Mouse (Mus musculus): Measurements from ENCODE around the gene Hist1h2br.
"Not testable (repeated sequence)": the region's sequence is repeated elsewhere in the genome, so short reads cannot be mapped to it uniquely, and the experiment has no call there.

The Hist1h2br gene

DNA sequence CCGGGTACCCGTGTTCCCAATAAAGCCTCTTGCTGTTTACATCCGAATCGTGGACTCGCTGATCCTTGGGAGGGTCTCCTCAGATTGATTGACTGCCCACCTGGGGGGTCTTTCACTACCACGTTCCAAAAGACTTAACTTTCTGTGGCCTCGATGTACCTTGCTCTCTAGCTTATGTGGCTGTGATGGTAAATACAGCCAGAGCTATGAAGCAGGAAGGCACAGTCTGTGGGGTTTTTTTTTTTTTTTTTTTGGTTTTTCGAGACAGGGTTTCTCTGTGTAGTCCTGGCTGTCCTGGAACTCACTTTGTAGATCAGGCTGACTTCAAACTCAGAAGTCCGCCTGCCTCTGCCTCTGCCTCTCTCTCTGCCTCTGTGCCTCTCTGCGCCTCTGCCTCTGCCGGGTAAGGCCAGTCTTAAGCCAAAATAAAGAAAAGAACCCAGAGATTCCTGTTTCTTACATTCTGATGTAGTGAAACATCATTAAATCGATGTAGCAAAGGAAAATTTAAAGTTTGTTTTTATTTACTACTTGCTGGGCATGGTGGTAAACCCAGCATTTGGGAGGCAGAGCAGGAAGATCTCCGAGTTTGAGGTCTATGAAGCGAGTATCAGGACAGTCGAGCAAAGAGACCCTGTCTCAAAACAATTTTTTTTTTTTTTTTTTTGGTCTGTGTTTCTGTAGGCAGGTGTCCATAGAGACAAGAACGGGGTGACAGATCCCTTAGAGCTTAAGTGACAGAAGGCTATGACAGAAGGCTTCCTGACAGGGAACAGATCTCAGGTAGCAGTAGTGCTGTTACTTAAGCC, 13.3 kb upstream of the Hist1h2br start:
- not testable (repeated sequence) for DNase-seq (ENCODE audit: low read depth, low spot score); H3K36me3 ChIP-seq (ENCODE audit: control insufficient read depth, insufficient read depth, low read length, poor library complexity, severe bottlenecking); H3K27me3 ChIP-seq (ENCODE audit: control insufficient read depth, insufficient read depth, low read length, poor library complexity, severe bottlenecking)

DNA sequence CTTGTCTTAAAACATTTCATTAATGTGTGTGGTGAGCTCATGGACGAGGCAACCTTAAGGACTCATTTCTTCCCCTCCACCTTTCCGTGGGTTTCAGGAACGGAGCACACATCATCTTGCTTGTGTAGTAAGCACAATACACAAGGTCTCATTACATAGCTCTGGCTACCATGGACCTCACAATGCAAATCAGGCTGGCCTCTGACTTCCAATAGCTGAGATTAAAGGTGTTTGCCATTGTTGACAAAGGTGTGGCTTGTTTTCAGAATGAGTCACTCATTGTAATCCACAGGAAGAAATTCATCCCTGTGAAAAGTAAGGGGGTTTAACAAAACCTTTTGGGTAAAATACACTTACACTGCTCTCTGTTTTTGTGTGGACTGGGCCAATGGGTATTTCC, 5.0 kb upstream of the Hist1h2br start:
- DNase-seq (ENCODE audit: low read depth, low spot score) = no peak
- H3K36me3 ChIP-seq (ENCODE audit: control insufficient read depth, insufficient read depth, low read length, poor library complexity, severe bottlenecking) = no peaks in the 10 kb centered on the region
- no peaks in the 10 kb centered on the region for H3K27me3 ChIP-seq (ENCODE audit: control insufficient read depth, insufficient read depth, low read length, poor library complexity, severe bottlenecking)

DNA sequence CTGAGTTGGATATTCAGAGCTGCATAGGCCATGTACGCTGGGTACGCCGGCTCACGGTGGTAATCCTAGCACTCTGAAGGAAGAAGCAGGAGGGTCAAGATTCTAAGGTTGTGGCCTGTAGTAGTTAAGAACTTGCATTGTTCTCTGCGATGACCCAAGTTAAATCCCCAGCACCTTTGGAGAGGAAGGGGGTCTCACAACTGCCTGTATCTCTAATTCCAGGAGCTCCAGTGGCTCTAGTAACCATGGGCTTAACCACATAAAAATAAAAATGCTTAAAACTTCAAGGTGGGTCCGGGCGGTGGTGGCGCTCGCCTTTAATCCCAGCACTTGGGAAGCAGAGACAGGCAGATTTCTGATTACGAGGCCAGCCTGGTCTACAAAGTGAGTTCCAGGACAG, 3.2 kb upstream of the Hist1h2br start:
- no peaks in the 10 kb centered on the region for H3K27me3 ChIP-seq (ENCODE audit: control insufficient read depth, insufficient read depth, low read length, poor library complexity, severe bottlenecking)
- DNase-seq (ENCODE audit: low read depth, low spot score) = no peak
- no peaks in the 10 kb centered on the region for H3K36me3 ChIP-seq (ENCODE audit: control insufficient read depth, insufficient read depth, low read length, poor library complexity, severe bottlenecking)

DNA sequence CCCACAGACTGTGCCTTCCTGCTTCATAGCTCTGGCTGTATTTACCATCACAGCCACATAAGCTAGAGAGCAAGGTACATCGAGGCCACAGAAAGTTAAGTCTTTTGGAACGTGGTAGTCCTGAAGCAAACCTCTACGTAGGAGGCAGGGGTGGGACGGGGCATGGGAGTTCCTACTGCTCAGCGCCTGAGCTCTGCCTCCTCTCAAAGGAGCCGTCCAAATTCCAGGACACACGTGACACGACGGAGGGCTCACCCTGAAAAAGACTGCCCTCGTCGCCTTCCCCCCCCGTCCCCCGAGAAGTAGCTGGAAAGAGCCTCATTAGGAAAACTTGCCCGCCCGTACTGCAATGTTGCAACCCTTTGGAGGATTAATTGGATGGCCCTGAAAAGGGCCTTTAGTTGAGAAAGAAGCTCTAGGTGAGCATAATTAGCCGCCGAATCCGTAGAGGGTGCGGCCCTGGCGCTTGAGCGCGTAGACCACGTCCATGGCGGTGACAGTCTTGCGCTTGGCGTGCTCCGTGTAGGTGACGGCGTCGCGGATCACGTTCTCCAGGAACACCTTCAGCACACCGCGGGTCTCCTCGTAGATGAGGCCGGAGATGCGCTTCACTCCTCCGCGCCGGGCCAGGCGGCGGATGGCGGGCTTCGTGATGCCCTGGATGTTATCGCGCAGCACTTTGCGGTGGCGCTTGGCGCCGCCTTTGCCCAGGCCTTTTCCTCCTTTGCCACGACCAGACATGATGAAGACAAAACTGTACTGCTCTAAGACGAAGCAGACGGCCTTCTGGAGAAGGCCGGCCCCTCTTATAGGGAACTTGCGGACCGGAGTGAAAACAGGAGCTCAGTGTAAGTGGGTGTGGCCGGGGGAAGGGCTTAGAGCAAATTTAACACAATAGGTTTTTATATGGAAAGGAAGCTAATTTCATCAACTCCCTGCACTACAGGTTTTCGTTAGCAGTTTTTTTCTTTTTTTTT, 1.8 kb upstream of the Hist1h2br start, which contains the start of gene Hist1h4n:
Gene Hist1h4n (minus strand): TSS at position 779 of the 977 bp plus-strand sequence.
- H3K27me3 ChIP-seq (ENCODE audit: control insufficient read depth, insufficient read depth, low read length, poor library complexity, severe bottlenecking); DNase-seq (ENCODE audit: low read depth, low spot score): not testable (repeated sequence)

DNA sequence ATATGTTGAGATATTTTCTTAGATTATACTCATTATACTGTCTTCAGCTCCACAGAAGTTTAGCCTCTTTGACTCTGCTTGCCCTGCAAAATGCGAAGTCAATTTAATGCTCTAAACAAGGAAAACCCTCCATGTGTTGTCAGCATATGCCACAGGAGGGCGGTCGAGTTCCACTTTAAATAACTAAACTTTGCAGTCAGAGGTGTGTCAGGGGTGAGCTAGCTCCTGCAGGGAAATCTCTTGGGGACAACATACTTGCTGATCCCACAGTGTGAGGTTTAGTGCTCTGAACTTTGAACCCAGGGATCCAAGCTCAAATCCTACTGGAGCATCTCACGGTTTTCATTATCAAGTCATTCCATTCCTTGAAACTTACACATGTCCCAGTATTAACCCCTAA, 7.0 kb downstream of the Hist1h2br start:
- H3K36me3 ChIP-seq (ENCODE audit: control insufficient read depth, insufficient read depth, low read length, poor library complexity, severe bottlenecking); H3K27me3 ChIP-seq (ENCODE audit: control insufficient read depth, insufficient read depth, low read length, poor library complexity, severe bottlenecking); DNase-seq (ENCODE audit: low read depth, low spot score): not testable (repeated sequence)

More for the DNA sequence above, 1.8 kb upstream of the Hist1h2br start, which contains the start of gene Hist1h4n:
- not testable (repeated sequence) for H3K36me3 ChIP-seq (ENCODE audit: control insufficient read depth, insufficient read depth, low read length, poor library complexity, severe bottlenecking)

DNA sequence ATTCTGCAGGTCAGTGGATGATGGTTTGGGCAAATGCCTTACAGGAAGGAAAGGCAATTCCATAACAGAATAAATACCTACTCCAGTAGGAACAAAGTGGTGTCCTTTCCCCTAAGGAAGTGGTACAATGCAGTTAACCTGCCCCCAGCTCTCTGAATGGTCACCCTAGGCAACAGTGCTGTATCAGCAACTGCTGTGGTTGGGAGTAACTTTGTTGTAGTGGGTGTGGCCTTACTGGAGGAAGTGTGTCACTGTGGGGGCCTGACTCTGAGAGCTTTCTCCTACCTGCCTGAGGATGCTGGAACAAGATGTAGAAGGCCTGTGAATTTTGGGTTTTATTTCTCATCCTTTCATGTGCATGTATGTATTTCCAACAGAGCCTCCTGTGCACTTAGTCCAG, 12.8 kb downstream of the Hist1h2br start:
- H3K27me3 ChIP-seq (ENCODE audit: control insufficient read depth, insufficient read depth, low read length, poor library complexity, severe bottlenecking); H3K36me3 ChIP-seq (ENCODE audit: control insufficient read depth, insufficient read depth, low read length, poor library complexity, severe bottlenecking); DNase-seq (ENCODE audit: low read depth, low spot score): not testable (repeated sequence)

DNA sequence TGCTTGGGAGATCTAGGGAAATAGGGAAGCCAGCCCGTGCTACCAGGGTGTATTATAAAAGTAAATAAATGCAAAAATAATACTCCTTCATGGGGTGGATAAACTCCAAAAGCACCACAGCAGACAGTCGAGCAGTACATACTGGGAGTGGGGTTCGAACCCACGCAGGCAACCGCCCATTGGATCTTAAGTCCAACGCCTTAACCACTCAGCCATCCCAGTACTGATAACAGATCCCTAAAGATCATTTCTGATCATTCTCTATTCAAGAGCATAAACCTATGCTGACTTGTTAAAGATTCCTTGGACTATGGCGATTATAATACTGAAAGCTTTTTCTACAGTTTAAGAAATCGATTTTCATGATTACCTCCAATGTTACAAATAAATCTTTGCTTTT, 14.3 kb downstream of the Hist1h2br start:
- Histone ChIP-seq H3K27me3 (ENCODE audit: control insufficient read depth, insufficient read depth, low read length, poor library complexity, severe bottlenecking) (no peaks in the 10 kb centered on the region), H3K36me3 (ENCODE audit: control insufficient read depth, insufficient read depth, low read length, poor library complexity, severe bottlenecking) (no peaks in the 10 kb centered on the region)
- DNase-seq (ENCODE audit: low read depth, low spot score) = no peak

DNA sequence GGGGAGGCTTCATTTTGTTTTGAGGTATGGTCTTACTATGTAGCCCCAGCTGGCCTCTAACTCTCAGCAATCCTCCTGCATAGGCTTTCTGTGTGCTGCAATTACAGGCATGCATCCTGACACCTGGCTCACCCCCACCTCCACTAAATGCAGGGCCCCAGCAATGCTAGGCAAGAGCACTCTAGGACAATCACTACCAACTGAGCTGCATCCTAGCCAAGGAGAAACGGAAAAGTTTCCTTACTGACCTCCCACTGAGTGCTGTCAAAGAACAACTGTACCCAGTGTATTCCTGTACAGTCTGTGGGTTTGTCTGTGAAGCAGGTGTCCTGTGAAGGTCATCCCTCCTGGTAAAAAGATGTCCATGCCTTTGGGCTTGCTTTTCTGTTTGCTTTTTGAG, 17.2 kb downstream of the Hist1h2br start:
- H3K36me3 ChIP-seq (ENCODE audit: control insufficient read depth, insufficient read depth, low read length, poor library complexity, severe bottlenecking); DNase-seq (ENCODE audit: low read depth, low spot score); H3K27me3 ChIP-seq (ENCODE audit: control insufficient read depth, insufficient read depth, low read length, poor library complexity, severe bottlenecking): not testable (repeated sequence)

DNA sequence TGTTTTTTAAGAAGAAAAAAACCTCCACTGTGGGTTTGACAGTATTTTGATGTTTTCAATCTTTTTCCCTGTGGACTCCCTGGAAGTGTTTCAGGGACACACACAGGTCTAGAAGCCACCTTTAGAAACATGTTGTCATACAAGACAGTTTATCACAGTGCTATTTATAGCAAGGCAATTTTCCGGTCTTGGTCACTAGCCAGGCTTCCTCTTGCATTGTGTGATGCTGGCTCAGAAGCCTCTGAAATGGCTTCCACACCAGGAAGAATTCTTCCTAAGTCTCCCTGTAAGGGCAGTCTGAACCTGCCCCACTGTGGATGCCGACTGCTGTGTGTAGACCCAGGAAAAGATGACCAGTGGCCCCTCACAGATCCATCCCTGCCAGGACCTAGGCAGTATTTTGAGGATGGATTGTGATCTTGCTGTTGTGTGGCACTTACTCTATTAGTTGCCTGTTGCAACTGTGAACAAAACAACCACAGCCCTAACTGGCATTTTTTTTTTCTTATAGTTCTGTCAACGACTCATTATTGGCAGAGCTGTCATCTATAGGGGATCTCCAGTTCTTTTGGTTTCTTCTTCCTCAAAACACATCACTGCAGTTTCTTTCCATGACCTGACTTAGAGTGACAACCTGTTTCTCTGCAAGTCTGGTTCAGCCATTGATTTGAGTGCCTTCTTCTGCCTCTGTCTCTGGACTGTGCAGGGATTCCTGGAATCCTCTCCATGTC, 18.8 kb downstream of the Hist1h2br start:
- H3K36me3 ChIP-seq (ENCODE audit: control insufficient read depth, insufficient read depth, low read length, poor library complexity, severe bottlenecking) = no peaks in the 10 kb centered on the region
- no peaks in the 10 kb centered on the region for H3K27me3 ChIP-seq (ENCODE audit: control insufficient read depth, insufficient read depth, low read length, poor library complexity, severe bottlenecking)
- peak; percentile 57 for DNase-seq (ENCODE audit: low read depth, low spot score)

DNA sequence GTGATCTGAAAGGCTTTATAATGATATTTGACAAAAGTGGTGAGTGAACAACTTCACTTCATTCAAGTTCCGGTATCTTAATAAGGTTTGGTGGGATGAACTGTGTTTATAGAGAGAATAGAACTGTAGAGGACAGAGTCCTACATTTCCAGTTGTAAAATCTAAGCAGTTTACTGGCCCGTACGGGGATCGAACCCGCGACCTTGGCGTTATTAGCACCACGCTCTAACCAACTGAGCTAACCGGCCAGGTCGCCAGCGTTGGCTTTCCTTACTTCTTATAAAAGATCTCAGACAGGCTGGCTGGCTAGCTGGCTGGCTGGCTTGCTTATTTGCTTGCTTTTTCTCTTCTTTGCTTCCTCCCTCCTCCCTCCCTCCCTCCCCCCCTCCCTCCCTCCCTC, 21.6 kb downstream of the Hist1h2br start:
- peak; percentile 72 for DNase-seq (ENCODE audit: low read depth, low spot score)

DNA sequence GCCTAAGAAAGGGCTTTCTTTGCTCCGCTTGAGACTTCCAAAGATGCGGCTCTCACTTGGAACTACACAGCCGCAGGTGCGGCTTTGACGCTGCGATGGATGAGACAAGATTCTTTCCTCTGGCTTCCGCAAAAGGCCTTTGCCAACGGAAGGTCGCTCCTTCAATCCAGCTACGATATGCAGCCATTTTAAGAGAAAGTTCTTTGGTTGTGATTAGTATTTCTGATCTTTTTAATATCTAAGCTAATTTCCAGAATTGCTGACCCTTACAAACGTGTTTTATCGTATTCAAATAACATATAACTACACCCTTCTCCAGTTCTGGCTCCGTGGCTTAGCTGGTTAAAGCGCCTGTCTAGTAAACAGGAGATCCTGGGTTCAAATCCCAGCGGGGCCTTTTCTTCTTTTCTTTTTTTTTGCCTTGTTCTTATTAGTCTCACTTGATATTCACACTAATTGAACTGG, 22.2 kb downstream of the Hist1h2br start:
- H3K36me3 ChIP-seq (ENCODE audit: control insufficient read depth, insufficient read depth, low read length, poor library complexity, severe bottlenecking) = no peaks in the 10 kb centered on the region
- no peaks in the 10 kb centered on the region for H3K27me3 ChIP-seq (ENCODE audit: control insufficient read depth, insufficient read depth, low read length, poor library complexity, severe bottlenecking)
- peak; percentile 34 for DNase-seq (ENCODE audit: low read depth, low spot score)

More for the DNA sequence above, 21.6 kb downstream of the Hist1h2br start:
- H3K36me3 ChIP-seq (ENCODE audit: control insufficient read depth, insufficient read depth, low read length, poor library complexity, severe bottlenecking) = no peaks in the 10 kb centered on the region
- no peaks in the 10 kb centered on the region for H3K27me3 ChIP-seq (ENCODE audit: control insufficient read depth, insufficient read depth, low read length, poor library complexity, severe bottlenecking)

DNA sequence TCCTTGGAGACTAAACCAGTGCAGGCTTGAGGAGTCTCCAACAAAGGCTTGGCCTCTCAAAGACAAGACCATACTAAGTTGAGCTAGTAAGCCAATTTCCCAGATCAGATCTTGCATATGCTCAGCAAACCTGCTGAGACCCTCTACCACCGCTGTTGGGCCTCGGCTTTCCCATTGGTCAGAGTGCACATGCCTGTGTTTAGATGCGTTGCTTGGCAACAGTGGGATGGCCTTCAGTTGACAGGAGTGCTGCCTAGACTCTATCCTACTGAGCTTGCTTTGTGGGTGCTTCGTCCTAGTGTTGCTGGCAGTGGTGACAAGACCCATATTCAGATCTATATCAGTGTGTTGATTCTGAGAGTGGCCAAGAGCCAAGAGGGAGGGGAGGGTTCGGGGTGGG, 28.1 kb downstream of the Hist1h2br start:
- Histone ChIP-seq H3K36me3 (ENCODE audit: control insufficient read depth, insufficient read depth, low read length, poor library complexity, severe bottlenecking) (no peaks in the 10 kb centered on the region), H3K27me3 (ENCODE audit: control insufficient read depth, insufficient read depth, low read length, poor library complexity, severe bottlenecking) (no peaks in the 10 kb centered on the region)
- no peak for DNase-seq (ENCODE audit: low read depth, low spot score)

DNA sequence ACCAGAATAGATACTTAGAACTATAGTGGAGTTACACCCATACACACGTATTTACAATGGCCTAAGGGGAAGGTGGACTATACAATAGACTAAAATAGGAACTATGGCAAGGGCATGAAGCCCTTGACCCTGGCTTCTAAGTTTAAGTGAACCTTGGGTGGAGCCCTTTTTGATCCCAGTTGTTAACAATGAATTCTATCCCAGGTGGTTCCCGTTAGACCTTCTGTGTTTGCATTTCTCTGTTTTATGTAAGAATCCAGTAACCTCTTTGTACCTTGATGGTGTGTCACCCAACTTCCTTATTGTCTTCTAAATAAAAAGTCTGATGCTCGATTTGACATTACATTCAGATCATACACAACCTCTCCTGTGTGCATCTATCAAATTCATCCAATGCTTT, 32.0 kb downstream of the Hist1h2br start:
- H3K36me3 ChIP-seq (ENCODE audit: control insufficient read depth, insufficient read depth, low read length, poor library complexity, severe bottlenecking); H3K27me3 ChIP-seq (ENCODE audit: control insufficient read depth, insufficient read depth, low read length, poor library complexity, severe bottlenecking); DNase-seq (ENCODE audit: low read depth, low spot score): not testable (repeated sequence)

DNA sequence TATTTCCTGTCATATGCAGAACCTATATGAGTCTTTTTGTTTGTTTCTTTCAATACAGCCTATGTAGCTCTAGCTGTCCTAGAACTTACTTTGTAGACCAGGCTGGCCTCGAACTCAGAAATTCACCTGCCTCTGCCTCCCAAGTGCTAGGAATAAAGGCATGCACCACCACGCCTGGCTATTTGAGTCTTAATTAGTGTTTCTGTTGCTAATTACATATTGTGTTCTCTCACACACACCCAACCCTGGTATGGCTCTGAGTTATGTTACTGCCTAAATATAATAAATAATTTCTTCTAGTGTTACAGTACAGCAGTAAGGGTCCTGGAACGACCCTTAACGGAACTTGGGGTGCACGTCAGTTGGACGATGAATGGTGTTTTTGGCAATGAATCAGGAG, 47.2 kb downstream of the Hist1h2br start:
- no peak for DNase-seq (ENCODE audit: low read depth, low spot score)
- H3K27me3 ChIP-seq (ENCODE audit: control insufficient read depth, insufficient read depth, low read length, poor library complexity, severe bottlenecking) = no peaks in the 10 kb centered on the region
- no peaks in the 10 kb centered on the region for H3K36me3 ChIP-seq (ENCODE audit: control insufficient read depth, insufficient read depth, low read length, poor library complexity, severe bottlenecking)

Data from splenic B cell, adult 2 months (primary cell).